Mouse (Mus musculus) adrenal gland, postnatal 0 days (tissue): ENCODE measurements around the gene Tomm6. TPM values are rescaled to one million over a fixed set of nuclear protein-coding genes. Genes with fewer than 3 reads are reported as not detected.

Experiments used
- polyA plus RNA-seq: library from polyadenylated mRNA; unstranded; fragments of >200 nt; fragmentation: Nextera tagmentation; extraction: Ambion mirVana; gene quantifications from 2 replicates; pipeline ENCODE4 v1.2.1, GENCODE M21; 2015

The Tomm6 gene
- polyA plus RNA-seq, result 339 and 401 TPM in 2 replicates

DNA sequence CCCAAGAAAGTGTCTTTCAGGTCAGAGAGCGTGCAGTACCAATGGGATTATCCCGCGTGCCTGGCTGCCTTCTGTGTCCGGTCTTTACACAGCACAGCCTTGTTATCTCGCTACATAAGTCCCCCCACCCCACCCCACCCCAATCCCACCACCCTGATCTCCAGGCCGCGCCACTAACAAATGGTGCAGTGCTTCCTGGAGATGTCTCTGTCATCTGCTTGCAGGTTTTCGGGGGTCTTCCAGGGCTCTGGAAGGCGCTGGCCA, at the start of gene Tomm6:
Gene Tomm6, minus strand, starts transcription at position 43 of the 264 bp plus-strand sequence.

GRCm38 (mm10) chr17:47736856-47737255, 48.7 kb upstream of the Tomm6 start, which contains the start of gene Tfeb:
Gene Tfeb, plus strand, starts transcription at chr17:47737030.

GRCm38 (mm10) chr17:47726566-47726965, 38.4 kb upstream of the Tomm6 start, which contains the start of gene Pgc:
Gene Pgc, plus strand, starts transcription at chr17:47726842.

DNA sequence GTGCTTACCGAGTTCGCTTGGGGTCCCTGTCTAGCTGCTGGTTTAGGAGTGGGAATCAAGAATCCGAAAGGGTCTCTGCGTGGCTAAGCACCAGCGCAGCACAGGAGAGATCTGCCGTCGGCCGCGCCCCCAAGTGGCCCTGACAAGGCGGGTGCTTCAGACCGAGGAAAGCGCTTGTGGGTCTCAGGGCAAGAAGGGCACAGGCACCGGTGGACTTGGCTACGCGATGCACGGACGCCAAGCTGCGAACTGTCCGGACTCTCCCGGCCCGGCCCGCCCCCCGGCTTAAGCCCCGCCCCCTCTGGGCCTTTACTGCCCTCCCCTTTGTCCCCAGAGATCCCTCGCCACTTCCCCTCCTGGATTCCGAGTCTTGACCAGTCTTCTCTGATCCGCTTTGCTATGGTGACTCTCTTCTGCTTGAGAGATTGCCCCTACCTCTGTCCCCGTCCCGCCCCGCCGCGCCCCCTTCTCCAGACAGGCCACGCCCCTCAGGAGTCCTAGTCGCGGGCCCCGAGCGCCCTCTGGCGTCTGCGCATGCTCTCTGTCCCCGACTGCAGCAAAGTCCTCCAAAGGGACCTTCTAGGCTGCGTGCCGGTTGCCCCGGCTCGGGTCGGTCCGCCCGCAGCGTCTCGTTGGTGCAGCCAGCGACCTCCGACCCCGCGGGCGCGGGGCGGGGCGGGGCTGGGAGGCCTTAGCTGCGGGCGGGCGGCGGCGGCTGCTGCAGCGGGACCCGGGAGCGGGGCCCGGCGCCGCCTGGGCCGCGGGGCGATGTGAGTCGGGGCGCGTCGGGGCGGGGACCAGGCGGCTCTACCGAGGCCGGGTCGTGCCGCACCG, 6.5 kb upstream of the Tomm6 start, which contains the start of gene Prickle4:
Gene Prickle4, minus strand, starts transcription at position 234 of the 834 bp plus-strand sequence.

GRCm38 (mm10) chr17:47694442-47694502, 6.1 kb upstream of the Tomm6 start, which contains the start of gene Gm21981:
Gene Gm21981, minus strand, starts transcription at chr17:47694455.

GRCm38 (mm10) chr17:47688608-47689575, 706 bp upstream of the Tomm6 start, which contains the start of gene Frs3:
Gene Frs3, plus strand, starts transcription at chr17:47689030.

Other genes with a start within 250 kb of the Tomm6 start
- gene Taf8, start 186.1 kb downstream of the Tomm6 start, polyA plus RNA-seq, result 17.5 and 18.9 TPM in 2 replicates
- gene Ccnd3, start 183.3 kb downstream of the Tomm6 start, polyA plus RNA-seq, result 253 and 255 TPM in 2 replicates
- gene Bysl, start 76.9 kb downstream of the Tomm6 start, polyA plus RNA-seq, result 7.3 and 8.6 TPM in 2 replicates
- gene Med20, start 76.8 kb downstream of the Tomm6 start, polyA plus RNA-seq, result 35.5 and 38.7 TPM in 2 replicates
- gene Gm20517, start 76.8 kb downstream of the Tomm6 start, polyA plus RNA-seq, result 2.7 and 4.8 TPM in 2 replicates
- 3.1 TPM in 2 replicates for gene Usp49, start 57.7 kb downstream of the Tomm6 start, polyA plus RNA-seq
- 4.7 and 6.4 TPM in 2 replicates for gene Frs3, start 644 bp upstream of the Tomm6 start, polyA plus RNA-seq
- 0.15 and 0.39 TPM in 2 replicates for gene Gm21981, start 6.1 kb upstream of the Tomm6 start, polyA plus RNA-seq
- 0.80 and 1.2 TPM in 2 replicates for gene Prickle4, start 6.3 kb upstream of the Tomm6 start, polyA plus RNA-seq
- 0.11 and 2.2 TPM in 2 replicates for gene Pgc, start 38.5 kb upstream of the Tomm6 start, polyA plus RNA-seq
- 6.0 and 11.5 TPM in 2 replicates for gene Tfeb, start 48.6 kb upstream of the Tomm6 start, polyA plus RNA-seq
- gene Mdfi, start 146.3 kb upstream of the Tomm6 start, polyA plus RNA-seq, result 5.5 and 5.7 TPM in 2 replicates
- gene Foxp4, start 236.3 kb upstream of the Tomm6 start, polyA plus RNA-seq, result 13.2 and 13.8 TPM in 2 replicates